Mouse (Mus musculus): ENCODE results near the gene Batf. TPM values are rescaled to one million over a fixed set of nuclear protein-coding genes. Genes with fewer than 3 reads are reported as not detected.
"Not testable (repeated sequence)": the region's sequence is repeated elsewhere in the genome, so short reads cannot be mapped to it uniquely, and the experiment has no call there.

Batf gene
- polyA plus RNA-seq, 1 experiment, result 10.9 TPM

DNA sequence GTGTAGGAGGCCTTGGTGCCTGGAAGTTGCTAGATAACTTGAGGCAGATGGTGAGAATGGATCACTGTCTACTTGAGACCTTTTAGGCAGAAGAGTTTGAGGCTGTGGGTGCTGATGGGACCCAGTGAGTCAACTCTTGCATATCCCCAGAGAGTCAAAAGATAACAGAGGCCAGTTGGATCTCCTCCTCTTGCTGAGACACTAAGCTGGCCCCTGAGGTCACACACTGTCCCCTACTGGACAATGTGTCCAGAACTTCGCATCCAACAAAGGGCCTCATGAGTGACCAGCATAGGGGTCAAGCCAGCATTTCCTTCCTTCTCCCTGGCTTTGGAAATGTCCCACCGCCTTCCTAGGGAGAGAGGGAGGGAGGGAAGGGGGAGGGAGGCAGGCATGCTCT is 6.7 kb upstream of the Batf start:
- H3K27ac ChIP-seq (ENCODE audit: insufficient read depth, low read depth, low read length), result no peak overlapping the region
- H3K4me3 ChIP-seq (ENCODE audit: insufficient read depth, low read length), result no peak overlapping the region
- no peaks in the 10 kb centered on the region for H3K4me1 ChIP-seq (ENCODE audit: control insufficient read depth, insufficient read depth, low read length)
- TF ChIP-seq CTCF (IDR thresholded peaks at IDR 0.05; ENCODE audit: low read depth, low read length) (no peak), POLR2A (IDR thresholded peaks at IDR 0.05; ENCODE audit: borderline replicate concordance, low read depth, low read length) (no peak)

DNA sequence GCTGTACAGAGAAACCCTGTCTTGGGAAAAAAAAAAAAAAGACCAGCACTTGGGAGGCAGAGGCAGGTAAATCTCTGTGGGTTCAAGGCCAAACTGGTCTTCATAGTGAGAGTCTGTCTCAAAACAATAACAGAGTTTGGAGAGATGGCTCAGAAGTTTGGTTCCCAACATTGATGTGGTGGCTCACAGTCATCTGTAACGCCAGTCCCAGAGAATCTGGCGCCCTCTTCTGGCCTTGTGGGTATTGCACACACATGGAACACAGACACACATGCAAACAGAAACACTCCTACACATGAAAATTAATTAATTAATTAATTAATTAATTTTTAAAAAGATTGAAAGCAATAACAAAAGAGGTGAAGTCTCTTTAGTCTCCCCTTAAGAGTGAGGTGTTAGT is 4.1 kb upstream of the Batf start:
- H3K4me3 ChIP-seq (ENCODE audit: insufficient read depth, low read length), result no peak overlapping the region
- TF ChIP-seq CTCF (IDR thresholded peaks at IDR 0.05; ENCODE audit: low read depth, low read length) (no peak), POLR2A (IDR thresholded peaks at IDR 0.05; ENCODE audit: borderline replicate concordance, low read depth, low read length) (no peak)
- no peak overlapping the region for H3K27ac ChIP-seq (ENCODE audit: insufficient read depth, low read depth, low read length)
- no peaks in the 10 kb centered on the region; the same call in 1 of the 2 replicates for H3K4me1 ChIP-seq (ENCODE audit: control insufficient read depth, insufficient read depth, low read length)

DNA sequence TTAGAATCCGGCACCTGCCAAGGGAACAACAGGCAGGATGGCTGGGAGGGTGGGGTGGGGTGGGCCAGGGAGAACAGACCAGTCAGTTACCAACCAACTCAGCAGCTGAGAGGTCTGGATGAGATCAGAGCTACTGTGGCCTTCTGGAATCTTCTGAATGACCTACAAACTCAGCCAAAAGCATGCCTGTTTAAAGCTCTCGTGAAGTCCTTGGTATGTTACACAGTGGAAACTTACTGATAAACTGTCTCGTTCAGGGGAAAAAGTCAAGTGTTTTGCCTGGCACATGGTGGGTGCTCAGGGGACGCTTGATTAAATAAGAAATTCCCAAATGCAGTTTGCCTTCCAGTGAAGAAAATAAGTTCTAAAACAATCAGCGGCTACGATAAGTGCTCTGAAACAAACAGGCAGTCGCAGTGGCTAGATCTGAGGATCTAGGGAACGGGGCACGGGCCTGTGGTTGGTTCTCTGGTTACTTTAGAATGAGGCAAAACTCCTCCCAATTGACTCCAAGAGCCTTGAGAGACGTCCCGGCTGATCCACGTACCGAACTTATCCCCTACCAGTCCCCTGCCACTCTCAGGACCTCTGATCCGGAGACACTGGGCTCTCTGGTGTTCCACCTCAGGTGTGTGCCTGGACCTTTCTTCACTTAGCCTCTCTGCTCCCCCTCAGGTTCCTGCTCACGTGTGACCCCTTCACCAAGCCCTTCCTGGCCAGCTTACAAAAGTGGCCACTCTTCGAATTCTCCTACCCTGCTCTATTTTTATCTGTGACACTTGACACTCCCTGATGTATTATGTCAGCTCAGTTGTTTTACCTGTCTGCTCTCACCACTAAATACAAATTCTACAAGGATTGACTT is 1.8 kb upstream of the Batf start:
- H3K4me3 ChIP-seq (ENCODE audit: insufficient read depth, low read length), result no peak overlapping the region
- no peak for TF ChIP-seq CTCF (IDR thresholded peaks at IDR 0.05; ENCODE audit: low read depth, low read length)
- no peak for TF ChIP-seq POLR2A (IDR thresholded peaks at IDR 0.05; ENCODE audit: borderline replicate concordance, low read depth, low read length)
- no peak overlapping the region for H3K27ac ChIP-seq (ENCODE audit: insufficient read depth, low read depth, low read length)
- no peaks in the 10 kb centered on the region; the same call in 1 of the 2 replicates for H3K4me1 ChIP-seq (ENCODE audit: control insufficient read depth, insufficient read depth, low read length)

DNA sequence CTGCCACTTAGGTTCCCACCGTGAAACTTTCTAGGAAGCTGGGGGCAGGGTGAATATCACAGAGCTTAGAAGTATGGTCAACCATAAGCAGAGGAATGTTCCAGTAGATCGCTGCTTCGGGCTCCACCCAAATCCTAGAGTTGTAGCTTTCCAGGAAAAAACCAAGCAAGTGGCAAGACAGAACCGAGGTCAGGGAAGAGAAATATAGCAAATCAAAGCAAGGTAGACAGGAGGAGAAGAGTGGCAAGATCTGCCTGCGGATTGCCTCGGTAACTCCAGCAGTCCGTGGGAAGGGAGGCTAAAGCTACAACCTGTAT is 706 bp downstream of the Batf start:
- TF ChIP-seq POLR2A (IDR thresholded peaks at IDR 0.05; ENCODE audit: borderline replicate concordance, low read depth, low read length) (no peak), CTCF (IDR thresholded peaks at IDR 0.05; ENCODE audit: low read depth, low read length) (no peak)
- H3K27ac ChIP-seq (ENCODE audit: insufficient read depth, low read depth, low read length), result no peak overlapping the region
- no peaks in the 10 kb centered on the region; the same call in 1 of the 2 replicates for H3K4me1 ChIP-seq (ENCODE audit: control insufficient read depth, insufficient read depth, low read length)
- H3K4me3 ChIP-seq (ENCODE audit: insufficient read depth, low read length), result peak overlapping the region; percentile 29

DNA sequence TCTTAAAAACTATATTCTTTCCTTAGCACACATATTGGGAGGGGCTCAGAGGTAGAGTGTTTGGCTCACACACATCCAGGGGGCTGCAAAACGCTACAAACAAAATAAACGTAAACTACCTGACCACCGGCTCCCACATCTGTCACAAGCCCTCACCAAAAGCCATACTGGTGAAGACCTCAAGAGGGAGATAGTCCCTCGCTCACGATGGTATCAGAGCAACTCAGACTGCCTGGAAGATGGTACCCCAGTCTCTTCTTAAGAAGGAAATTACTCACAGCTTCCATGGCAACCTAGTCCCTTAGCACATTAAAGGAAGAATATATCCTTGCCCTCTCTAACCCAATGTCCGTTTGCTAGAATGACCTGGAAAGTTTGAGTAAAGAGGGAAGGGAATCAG is 1.4 kb downstream of the Batf start:
- Histone ChIP-seq H3K4me3 (ENCODE audit: insufficient read depth, low read length) (no peak overlapping the region), H3K4me1 (ENCODE audit: control insufficient read depth, insufficient read depth, low read length) (no peaks in the 10 kb centered on the region; the same call in 1 of the 2 replicates), H3K27ac (ENCODE audit: insufficient read depth, low read depth, low read length) (no peak overlapping the region)
- TF ChIP-seq POLR2A (IDR thresholded peaks at IDR 0.05; ENCODE audit: borderline replicate concordance, low read depth, low read length), result no peak

DNA sequence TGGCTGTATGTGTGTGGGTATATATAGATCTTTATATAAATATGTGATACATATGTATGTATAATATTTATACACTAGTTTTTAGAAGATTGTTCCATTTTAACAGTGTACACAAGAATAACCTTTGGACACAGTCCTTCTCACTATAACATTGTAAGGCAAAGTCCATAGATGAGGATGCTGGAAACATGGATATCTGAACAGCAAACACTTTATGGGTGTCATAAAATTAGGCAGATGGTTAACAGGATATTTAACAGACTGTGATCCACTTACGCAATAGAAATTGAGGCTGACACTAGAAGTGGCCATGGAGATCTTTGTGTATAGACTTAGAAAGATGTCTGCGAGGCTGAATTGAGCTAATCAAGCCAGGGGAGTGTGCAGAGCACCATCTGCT is 9.3 kb downstream of the Batf start:
- Histone ChIP-seq H3K4me3 (ENCODE audit: insufficient read depth, low read length) (no peak overlapping the region), H3K27ac (ENCODE audit: insufficient read depth, low read depth, low read length) (no peak overlapping the region), H3K4me1 (ENCODE audit: control insufficient read depth, insufficient read depth, low read length) (peaks cover 3% of the 10 kb centered on the region; the same call in 1 of the 2 replicates)
- TF ChIP-seq CTCF (IDR thresholded peaks at IDR 0.05; ENCODE audit: low read depth, low read length) (no peak), POLR2A (IDR thresholded peaks at IDR 0.05; ENCODE audit: borderline replicate concordance, low read depth, low read length) (no peak)

DNA sequence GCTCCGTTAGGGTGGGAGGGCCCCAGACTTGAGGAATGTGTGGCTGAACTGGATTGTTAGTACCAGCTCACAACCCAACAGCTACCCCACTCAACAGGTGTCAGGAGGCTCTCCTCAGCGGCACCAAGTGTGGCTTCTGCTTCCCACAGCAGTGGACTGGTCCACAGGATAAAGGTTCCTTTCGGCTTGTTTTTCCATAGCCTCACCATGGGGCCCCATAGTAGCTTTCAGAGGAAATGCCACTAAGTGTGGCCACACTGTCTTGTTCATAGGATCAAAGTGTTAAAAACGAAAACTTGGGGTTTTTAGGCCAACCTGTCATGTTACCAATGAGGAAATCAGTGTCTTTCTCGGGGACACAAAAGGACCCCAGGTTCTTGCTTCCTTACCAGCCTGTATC is 10.0 kb downstream of the Batf start:
- Histone ChIP-seq H3K27ac (ENCODE audit: insufficient read depth, low read depth, low read length) (no peak overlapping the region), H3K4me1 (ENCODE audit: control insufficient read depth, insufficient read depth, low read length) (peaks cover 7% of the 10 kb centered on the region), H3K4me3 (ENCODE audit: insufficient read depth, low read length) (no peak overlapping the region)
- TF ChIP-seq POLR2A (IDR thresholded peaks at IDR 0.05; ENCODE audit: borderline replicate concordance, low read depth, low read length) (no peak), CTCF (IDR thresholded peaks at IDR 0.05; ENCODE audit: low read depth, low read length) (no peak)

DNA sequence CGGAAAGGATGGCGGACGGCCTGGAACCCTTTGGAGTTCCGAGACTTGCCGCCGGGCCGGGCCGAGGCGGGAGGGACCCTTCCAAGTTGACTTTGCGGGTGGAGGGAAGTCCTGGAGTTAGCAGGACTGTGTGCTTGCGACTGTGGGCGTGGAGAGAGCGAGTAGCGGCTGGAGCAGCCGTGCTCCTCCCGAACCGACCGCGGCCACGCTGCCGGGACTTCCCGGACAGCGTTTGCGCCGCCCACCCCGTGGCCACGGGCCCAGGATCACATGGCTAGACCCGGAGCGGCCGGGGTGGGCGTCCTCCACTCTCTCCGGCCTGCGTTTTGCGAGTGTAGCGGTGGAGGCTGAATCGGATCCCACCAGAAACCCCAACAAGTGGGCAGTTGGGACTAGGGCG is 11.7 kb downstream of the Batf start:
- H3K4me3 ChIP-seq (ENCODE audit: insufficient read depth, low read length), result not testable (repeated sequence)

DNA sequence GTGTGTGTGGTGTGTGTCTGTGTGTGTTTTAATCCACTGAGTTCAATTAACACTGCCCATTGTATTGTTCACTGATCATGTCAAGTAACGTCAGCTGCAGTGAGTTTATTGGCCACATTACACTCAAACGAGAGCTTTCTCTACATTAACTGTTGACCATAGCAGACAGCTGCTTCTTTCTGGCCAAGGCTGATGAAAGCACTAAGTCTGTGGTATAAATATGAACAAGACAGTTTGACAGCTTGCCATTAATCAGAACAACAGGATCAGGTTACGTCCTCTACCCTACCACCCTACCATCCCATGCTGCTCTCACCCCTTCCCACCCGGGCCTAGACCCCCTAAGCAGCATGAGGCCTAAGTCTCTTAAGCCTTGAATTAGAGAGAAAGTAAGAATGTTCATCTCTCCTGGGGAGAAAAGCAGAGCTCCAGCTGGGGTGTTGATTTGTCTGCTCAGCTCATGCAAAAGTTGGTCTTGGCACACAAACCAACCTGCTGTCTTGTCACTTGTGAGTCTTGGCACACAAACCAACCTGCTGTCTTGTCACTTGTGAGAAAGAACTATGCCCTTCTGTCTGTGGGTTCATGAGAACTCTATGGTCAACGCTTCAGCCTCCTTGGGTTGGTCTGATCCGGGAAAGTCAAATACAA is 13.8 kb downstream of the Batf start:
- Histone ChIP-seq H3K27ac (ENCODE audit: insufficient read depth, low read depth, low read length) (no peak overlapping the region), H3K4me3 (ENCODE audit: insufficient read depth, low read length) (no peak overlapping the region), H3K4me1 (ENCODE audit: control insufficient read depth, insufficient read depth, low read length) (peaks cover 33% of the 10 kb centered on the region)
- no peak for TF ChIP-seq CTCF (IDR thresholded peaks at IDR 0.05; ENCODE audit: low read depth, low read length)
- TF ChIP-seq POLR2A (IDR thresholded peaks at IDR 0.05; ENCODE audit: borderline replicate concordance, low read depth, low read length), result no peak

More for the DNA sequence above, 11.7 kb downstream of the Batf start:
- not testable (repeated sequence) for H3K27ac ChIP-seq (ENCODE audit: insufficient read depth, low read depth, low read length)
- peaks cover 13% of the 10 kb centered on the region for H3K4me1 ChIP-seq (ENCODE audit: control insufficient read depth, insufficient read depth, low read length)

DNA sequence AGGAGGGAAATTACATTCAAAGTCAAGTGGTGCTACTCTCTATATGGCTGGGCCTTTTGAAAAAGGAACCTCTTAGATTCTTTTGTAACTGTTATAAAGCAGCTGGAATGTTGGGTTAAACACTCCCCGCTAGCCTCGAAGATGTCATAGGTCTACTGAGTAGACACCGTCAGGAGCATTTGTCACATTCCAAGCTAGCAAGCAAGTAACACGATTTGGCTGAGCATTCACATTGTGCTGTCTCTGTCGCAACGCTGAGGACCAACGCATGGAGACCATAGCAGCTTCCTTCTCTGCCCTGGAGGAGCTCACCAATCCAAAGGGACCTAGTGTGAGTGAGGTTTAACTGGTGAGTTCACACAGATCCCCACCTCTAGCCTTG is 14.4 kb downstream of the Batf start:
- Histone ChIP-seq H3K27ac (ENCODE audit: insufficient read depth, low read depth, low read length) (no peak overlapping the region), H3K4me1 (ENCODE audit: control insufficient read depth, insufficient read depth, low read length) (peaks cover 35% of the 10 kb centered on the region), H3K4me3 (ENCODE audit: insufficient read depth, low read length) (no peak overlapping the region)
- TF ChIP-seq POLR2A (IDR thresholded peaks at IDR 0.05; ENCODE audit: borderline replicate concordance, low read depth, low read length) (no peak), CTCF (IDR thresholded peaks at IDR 0.05; ENCODE audit: low read depth, low read length) (no peak)

All from bone marrow macrophage, adult 2 months (primary cell).